Mouse (Mus musculus) adrenal gland, postnatal 25 days (tissue): ENCODE results near the gene Galnt17. TPM values are rescaled to one million over a fixed set of nuclear protein-coding genes. Genes with fewer than 3 reads are reported as not detected.

ENCODE experiments used
- DNase-seq: peaks from one replicate; pipeline ENCODE4 v3.0.0; 2021; ENCODE audit warnings: mixed read lengths
- total RNA-seq: library from RNA; stranded (reverse); gene quantifications from 2 replicates; pipeline ENCODE4 v1.2.3, GENCODE M21; 2021

The Galnt17 gene
- total RNA-seq, 1 experiment from 2014 or later: 4.1 TPM

GRCm38 (mm10) chr5:131120296-131120840 is 187.9 kb downstream of the Galnt17 start:
- DNase-seq: no peak

DNA sequence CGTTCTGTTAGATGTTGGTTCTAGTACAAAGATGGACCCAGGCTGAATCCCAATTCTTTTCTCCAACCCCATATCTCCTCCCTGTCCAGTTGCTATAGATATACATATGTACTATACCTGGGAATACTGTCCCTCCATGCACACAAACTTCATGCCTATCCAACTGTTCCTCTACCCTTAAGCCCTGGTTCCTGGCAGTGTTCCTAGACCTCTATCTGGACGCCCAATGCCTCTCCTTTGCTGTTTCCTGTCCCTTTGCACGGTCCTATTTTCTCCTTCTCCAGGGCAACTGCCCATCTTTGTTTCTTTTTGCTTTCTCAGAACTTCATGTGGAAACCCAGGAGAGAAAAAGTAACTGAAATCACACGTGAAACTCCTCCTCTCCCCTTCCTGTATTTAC is 188.4 kb downstream of the Galnt17 start:
- no peak for DNase-seq

DNA sequence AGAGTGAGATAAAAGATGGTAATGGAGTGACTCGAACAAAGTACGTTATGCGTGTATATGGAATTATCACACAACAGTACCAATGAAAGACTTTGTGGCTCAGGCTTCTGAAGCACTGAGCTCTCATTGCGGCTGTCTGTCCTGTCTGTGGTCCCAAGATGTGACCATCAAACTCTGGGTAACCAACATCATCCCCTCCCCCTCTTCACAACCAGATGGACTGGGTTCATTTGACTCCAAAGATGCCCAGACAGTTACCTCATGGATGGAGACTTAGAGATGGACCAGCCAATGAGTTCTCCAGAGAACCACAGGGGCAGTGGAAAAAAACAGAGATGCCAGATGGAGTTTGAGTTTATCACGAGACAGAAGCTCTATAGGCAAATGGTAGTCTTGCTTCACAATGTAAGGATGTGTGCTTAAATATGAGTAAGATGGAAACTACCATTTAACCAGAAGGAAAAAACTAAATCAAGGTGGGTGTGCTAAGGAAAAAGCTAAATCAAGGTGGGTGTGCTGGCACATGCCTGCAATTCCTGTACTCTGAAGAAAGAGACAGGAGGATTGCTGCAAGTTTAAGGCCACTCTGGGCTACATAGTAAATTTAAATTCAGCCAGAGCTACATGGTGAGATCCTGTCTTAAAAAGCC is 190.8 kb downstream of the Galnt17 start:
- no peak for DNase-seq

DNA sequence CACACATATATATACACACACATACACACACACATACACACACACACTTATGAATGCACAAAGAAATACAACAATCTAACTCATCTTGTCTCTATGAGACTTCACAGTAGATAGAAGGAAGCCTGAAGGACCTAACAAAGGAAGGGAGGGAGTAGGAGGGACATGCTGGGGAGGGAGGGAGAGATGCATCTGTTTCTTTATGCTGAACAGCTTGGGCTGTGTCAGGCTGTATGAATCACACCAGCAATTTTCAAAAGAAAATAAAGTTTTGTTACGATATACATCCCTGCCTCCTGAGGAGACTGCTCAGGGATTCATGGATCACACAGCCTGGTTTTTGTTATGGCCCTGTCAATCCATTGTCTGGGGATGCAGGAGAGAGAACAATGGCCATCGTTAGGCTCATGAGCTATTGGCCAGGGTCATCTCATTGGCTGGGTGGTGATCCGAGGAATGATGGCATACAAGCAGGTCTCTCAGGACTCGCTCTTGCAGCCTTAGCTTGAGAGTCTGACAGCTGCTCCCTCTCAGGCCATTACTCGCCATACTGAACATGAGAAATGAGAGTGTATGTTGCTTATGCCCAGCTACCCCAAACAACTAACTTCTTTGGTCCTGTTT is 194.3 kb downstream of the Galnt17 start:
- DNase-seq: no peak

- DNase-seq: no peak
Observed at GRCm38 (mm10) chr5:131107188-131107587, 201.1 kb downstream of the Galnt17 start.

DNA sequence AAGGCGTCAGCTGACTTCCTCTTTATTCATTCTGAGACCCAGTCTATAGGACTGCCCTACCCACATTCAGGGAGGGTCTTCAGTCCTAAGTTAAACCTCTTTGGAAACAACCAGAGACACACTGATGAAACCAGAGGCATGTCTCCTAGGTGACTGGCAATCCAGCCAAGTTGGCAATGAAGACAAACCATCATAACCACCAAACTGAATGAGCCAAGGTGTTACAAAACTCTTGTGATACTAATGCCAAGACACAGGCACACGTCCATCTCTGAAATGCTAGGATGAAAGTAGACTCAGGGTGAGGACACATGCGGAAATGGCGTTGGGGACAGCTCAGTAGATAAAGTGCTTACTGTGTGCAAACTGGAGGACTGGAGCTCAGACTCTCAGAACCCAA is 211.5 kb downstream of the Galnt17 start:
- no peak for DNase-seq

- no peak for DNase-seq
Observed at GRCm38 (mm10) chr5:131095635-131096034, 212.7 kb downstream of the Galnt17 start.

DNA sequence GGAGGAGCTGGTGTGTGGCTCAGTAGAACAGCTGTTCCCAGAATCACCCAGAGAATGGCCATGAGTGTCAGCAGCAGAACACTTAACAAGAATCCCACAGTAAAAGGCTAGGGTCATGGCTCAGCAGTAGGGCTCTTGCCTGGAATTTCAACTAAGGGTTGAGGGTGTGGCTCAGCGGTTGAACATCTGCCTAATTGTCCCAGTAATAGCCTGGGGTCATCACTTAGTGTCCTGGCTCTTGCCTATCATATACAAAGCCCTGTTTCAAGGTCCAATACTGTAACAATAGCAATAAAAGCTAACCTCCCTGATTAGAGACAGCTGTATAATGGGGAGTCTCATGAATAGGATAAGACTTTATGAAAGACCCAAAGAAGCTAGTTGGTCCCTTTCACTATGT is 213.5 kb downstream of the Galnt17 start:
- no peak for DNase-seq

GRCm38 (mm10) chr5:131094138-131094537 is 214.2 kb downstream of the Galnt17 start:
- no peak for DNase-seq

GRCm38 (mm10) chr5:131089876-131090275 is 218.4 kb downstream of the Galnt17 start:
- DNase-seq: no peak

DNA sequence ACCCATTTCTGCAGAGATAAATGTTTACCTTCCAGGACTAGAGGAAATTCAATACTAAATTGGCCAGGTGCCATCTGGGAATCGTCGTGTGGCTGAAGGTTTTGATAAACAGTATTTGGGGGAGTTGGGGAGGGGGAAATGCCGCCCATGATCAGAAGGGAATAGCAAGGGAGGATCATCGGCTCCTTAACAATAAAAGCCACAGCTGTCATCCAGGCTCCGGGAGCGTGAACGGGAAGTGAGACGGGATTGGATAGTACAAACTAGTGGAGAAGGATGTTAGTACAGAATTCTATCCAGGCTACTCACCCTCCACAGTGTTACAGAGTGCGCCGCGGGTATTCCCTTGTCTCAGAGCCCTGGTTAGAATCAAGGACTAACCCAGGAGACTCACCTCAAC is 219.4 kb downstream of the Galnt17 start:
- no peak for DNase-seq

GRCm38 (mm10) chr5:131083072-131083657 is 225.1 kb downstream of the Galnt17 start:
- no peak for DNase-seq

- no peak for DNase-seq
Observed at GRCm38 (mm10) chr5:131077682-131078081, 230.6 kb downstream of the Galnt17 start.

DNA sequence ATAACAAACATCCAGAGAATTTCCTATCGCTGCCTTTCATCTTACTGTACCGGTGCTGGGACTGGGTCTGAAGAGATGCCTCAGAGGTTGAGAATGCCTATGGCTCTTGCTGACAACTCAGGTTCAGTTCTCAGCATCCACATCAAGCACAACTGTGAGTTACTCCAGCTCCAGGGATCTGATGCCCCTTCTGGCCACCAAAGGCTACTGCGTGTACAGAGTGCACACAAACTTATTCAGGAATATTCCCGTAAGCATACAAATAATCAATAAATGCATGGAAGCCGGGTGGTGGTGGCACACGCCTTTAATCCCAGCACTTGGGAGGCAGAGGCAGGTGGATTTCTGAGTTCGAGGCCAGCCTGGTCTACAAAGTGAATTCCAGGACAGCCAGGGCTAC is 232.5 kb downstream of the Galnt17 start:
- DNase-seq: no peak

DNA sequence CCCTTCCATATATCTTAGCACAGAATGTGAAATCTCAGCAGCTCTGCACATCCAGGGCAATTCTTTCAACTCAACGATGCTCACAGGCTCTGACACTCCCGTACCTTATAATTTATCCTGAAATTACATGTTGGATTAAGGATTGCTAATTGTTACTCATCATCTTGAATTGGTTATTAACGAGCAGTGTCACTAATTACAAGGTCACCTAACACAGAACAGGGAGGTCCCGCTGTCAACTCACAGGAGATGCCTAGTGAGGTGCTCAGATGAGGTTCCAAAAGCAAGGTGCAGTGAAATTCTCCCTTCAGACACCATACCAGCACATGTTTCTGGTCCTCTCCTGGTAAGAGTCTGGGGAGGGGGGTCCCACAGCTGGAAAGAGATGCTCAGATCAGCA is 234.0 kb downstream of the Galnt17 start:
- DNase-seq: no peak

GRCm38 (mm10) chr5:131065174-131065573 is 243.1 kb downstream of the Galnt17 start:
- no peak for DNase-seq

- no peak for DNase-seq
Observed at GRCm38 (mm10) chr5:131048505-131048904, 259.8 kb downstream of the Galnt17 start.

- no peak for DNase-seq
Observed at GRCm38 (mm10) chr5:131043130-131043529, 265.2 kb downstream of the Galnt17 start.

- no peak for DNase-seq
Observed at GRCm38 (mm10) chr5:131040441-131040840, 267.9 kb downstream of the Galnt17 start.

- DNase-seq: no peak
Observed at GRCm38 (mm10) chr5:131039611-131040313, 268.5 kb downstream of the Galnt17 start.

GRCm38 (mm10) chr5:131024506-131024905 is 283.8 kb downstream of the Galnt17 start:
- no peak for DNase-seq

GRCm38 (mm10) chr5:131022396-131022993 is 285.8 kb downstream of the Galnt17 start:
- no peak for DNase-seq

GRCm38 (mm10) chr5:131020936-131021335 is 287.4 kb downstream of the Galnt17 start:
- DNase-seq: no peak
